Mouse (Mus musculus): ENCODE measurements around the gene Plpp4.

Gene Plpp4

DNA sequence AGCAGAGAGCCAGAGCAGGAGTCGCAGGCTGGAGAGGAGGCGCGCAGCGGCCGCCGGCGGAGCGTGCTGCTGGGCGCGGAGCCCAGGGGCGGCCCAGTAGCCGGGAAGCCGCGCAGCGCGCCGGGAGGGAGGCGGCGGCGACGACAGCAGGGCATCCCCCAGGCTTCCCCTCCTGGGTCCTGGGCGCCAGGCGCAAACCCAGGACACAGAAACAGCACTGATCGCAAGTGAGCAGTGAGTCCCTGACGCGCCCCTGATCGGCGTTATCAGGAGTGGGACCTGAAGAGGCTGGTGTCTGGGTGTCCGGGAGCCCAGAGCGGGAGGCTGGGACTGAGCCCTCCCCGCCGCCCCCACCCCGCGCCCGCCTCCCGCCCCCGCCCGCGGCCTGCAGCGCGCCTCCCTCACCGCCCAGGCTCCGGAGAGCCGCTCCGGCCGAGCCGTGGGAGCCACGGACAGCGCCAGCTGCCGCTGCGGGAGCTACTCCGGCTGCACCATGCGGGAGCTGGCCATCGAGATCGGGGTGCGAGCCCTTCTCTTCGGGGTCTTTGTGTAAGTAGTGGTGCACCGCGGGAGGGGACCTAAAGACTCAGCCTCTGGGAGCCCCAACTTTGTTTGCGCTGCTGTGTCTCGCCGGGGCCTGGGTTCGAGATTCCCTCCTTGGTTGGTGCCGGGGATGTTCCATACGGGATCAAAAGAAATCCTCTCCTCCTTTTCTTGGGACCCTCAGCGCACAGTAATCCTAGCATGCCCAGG lies at the start of gene Plpp4:
Plpp4 (plus strand) TSS at position 411 of the 753 bp plus-strand sequence.
- DNase-seq, result peak; percentile 66

DNA sequence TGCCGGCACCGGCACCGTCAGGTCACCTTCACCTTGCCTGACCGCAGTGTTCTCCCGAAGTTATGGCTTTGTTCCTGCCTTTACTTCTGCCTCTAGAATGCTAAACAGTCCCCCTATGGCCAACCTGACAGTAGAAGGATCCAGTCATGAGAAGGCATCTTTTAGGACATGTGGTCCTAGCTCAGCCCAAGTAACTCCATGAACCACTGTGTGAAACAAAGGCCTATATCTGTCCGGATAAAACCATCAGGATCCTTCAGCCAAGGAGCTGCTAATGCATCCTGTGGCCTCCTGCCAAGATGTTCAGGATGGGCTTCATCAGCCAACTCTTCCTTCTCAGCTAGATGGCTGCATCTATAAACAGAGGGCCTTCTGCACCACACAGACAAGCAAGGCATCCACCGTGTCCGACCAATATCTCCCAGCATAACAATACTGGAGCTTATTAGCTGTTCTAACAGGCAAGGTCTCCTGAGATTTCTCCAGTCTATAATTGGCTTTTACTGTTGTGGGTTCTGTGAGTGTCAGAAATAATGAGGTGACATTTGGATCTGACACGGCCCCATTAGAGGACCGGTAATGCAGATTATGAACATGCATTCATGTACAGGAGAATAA lies 40.8 kb upstream of the Plpp4 start:
- peak; percentile 6 for DNase-seq

DNA sequence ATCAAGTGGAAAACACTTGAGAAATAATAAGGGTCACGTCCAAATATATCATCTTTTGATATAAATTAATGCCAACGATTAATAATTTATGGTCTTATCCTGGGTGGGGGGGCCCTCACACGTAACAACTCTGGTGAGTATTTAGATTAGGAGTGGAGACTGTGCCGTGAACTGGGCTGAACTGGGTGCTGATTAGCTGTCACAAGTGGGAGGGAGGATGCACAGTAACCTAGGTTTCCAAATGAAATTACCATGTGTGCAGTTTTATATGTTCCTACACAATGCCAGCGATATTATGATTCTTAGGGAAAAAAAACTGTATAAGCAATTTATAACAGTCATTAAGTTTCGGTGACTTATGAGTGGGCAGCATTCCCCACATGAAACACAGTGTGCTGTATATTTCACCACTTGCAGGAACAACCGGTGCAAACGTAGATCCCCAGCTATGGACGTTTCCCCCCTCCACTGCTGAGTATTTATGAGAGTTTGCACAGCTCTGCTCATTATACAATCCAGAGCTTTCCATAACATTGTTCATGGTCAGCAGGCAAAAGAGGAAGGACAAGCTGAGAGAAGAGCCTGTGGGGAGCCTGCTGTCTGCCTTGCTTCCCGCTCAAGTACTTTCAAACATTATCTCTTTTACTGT lies 40.2 kb upstream of the Plpp4 start:
- no peak for DNase-seq

DNA sequence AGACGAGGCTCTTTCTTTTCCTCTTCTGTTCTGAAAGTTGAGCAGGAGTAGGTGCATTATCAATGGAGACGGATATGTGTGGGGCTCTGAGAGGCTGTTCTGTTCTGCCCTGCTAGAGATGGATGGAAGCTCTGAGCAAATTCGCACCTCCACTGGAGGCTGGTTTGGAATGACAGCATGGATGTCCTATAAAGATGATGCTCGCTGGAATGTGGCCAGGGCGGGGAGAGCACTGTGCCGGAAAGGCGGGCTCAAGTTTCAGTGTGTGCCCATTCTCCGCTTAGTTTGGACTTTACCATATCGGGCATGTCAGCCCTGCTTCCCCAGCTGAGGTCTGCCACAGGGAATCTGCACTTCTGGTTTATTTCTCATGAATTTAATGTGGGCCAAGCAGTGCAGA lies 35.9 kb upstream of the Plpp4 start:
- no peak for DNase-seq

- no peak for DNase-seq
These were observed 35.2 kb upstream of the Plpp4 start for GRCm38 (mm10) chr7:129221649-129222048.

DNA sequence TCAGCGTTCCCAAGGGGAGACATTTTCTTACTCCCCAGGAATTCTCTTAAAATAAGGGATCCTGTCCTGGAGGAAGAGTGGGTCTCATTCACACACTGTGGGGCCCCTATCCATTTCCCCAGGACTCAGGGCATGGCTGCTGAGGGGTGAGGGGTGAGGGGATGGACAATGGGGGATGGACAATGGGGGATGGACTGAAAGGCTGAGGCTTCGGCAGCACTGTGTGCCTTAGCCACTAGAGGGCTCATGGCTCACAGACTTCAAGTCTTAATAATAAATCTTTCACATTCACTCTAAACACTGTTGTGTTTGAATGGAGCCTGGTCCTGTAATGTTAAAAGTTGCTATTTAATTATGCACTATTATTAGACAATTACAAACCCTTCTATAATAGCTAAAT lies 21.4 kb upstream of the Plpp4 start:
- peak; percentile 69 for DNase-seq

GRCm38 (mm10) chr7:129235995-129236394 lies 20.8 kb upstream of the Plpp4 start:
- no peak for DNase-seq

DNA sequence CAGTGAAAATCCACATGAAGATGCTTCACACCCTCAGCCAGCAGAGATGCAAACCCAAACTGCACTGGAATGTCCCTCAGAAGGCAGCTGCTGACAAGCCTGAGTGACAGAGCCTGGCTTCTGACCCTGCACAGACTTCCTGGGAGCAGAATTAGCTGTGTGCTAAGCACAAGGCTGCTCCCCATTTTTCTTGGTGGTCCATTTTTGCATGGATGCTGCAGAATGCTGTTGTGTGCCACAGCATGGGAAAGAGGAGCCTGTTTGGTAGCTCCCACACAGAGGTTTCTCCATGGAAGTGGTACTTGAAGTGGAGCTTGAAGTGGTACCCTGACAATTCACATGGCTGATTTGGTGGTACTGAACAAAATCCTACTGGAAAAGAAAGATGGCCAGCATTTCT lies 5.8 kb upstream of the Plpp4 start:
- DNase-seq, result no peak

DNA sequence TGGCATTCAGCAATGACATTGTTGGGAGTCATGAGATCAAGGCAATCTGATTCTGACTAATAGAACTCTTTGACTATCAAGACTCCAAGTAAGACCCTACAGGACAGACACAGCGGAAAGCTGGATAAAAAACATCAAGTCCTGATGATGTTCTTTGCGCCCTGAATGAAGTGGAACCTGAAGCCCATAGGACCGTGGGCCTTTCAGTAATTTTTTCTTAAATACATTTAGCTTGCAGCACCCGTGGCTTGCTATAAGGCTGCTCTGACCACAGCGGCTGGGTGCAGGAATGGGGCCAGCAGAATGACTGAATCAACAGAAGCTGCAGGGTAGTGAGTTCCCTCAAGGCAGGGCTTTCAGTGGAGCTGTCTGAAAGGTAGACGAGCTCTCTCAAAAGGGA lies 3.4 kb upstream of the Plpp4 start:
- DNase-seq, result no peak

DNA sequence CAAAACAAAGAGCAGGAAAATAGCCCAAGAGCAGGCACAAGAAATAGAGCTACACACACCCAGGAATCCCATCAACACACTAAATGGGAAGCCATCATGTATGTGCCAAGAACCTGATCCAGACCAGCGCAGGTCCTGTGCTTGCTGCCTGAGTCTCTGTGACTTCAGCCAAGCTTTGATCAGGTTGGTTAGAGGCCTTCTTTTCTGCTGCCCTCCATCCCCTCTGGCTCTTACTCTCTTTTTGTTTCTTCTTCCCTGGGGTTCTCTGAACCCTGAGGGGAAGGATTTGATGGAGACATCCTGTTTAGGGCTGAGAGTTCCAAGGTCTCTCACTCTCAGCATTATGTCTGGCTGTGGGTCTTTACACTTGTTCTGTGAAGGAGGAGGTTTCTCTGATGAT lies 2.7 kb upstream of the Plpp4 start:
- no peak for DNase-seq

GRCm38 (mm10) chr7:129255406-129255805 lies 1.4 kb upstream of the Plpp4 start:
- no peak for DNase-seq

DNA sequence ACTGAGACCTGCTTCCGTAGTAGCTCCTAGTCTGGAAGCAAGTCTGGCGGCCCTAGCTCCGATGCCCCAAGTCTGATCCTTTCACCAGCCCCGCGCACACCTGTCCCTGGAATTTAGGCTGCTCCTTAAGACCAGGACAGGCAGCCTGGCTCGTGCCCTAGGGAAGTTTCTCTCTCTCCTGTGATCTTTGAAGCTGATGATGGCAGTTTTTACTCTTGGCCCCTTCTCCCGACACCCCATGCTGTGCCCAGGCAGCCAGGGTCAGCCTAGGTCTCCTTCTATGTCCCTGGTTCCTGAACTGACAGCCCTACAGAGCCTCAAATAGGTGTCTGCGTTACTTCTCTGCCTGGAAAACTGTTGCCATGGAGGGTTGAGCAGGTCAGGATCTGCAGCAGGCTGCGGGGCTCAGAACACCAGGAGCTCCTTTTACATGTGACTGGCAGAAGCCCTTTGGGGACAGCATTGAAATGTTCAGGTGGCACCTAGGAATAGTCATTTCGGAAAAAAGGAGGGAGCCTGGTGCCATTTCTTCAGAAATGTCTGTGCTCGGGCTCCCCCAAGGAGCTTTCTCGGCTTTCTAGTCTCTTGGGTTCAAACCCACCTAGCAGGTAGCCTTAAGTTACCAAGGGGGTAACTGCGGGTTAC lies 665 bp downstream of the Plpp4 start:
- peak; percentile 12 for DNase-seq

DNA sequence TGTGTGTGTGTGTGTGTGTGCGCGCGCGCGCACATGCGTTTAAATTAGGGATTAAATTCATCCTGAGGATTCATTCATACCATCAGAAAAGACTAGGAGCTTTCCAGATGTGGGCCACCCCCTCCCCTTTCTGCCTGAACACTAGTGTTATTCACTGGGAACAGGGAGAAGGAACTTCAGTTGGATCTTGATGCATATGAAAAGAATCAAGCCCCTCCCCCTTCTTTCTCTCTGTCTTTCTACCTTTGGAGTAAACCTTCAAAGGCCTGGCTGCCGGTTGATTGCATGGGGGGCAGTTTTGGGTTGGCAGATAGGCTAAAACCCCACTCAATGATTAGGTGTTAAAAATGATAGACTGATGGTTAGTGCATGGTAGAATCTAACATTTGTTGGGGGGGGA lies 1.5 kb downstream of the Plpp4 start:
- peak; percentile 14 for DNase-seq

DNA sequence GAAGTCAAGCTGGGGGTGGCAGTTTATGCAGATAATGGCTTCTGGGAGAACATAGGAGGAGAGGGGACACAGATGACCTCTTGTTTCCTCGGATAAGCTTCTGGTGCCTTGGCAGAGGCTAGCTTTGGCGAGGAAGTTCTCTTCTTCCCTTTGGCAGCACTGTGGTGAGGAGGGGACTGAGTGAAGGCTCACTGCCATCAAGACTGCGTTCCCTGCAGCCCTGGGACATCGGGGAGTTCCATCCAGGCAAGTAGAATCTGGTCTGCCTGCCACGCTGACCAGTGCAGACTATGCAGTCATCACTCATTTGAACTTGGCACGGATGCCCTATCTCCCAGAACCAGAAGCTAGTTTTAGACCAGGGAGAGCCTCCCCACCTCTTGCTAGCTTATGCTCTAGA lies 2.4 kb downstream of the Plpp4 start:
- no peak for DNase-seq

DNA sequence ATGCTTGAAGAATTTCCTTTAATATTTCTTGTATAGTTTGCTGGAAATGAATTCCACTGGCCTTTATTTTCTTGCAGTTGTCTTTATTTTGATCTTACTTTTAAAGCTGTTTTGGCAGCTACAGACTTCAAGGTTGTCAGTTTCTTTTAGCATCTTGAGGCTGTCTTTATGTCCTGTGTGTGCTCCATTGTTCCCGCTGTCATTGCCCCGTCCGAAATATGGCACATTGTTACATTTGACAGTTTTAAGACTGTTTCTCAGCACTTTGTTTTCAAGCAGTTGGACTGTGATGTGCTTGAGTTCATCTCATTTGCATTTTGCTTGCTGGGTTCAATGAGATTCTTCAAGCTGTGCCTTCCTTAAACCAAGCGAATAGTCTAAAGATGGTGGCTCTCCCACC lies 17.0 kb downstream of the Plpp4 start:
- DNase-seq, result no peak

GRCm38 (mm10) chr7:129274726-129275125 lies 17.9 kb downstream of the Plpp4 start:
- DNase-seq, result no peak

- no peak for DNase-seq
These were observed 20.9 kb downstream of the Plpp4 start for GRCm38 (mm10) chr7:129277751-129278150.

- DNase-seq, result no peak
These were observed 22.0 kb downstream of the Plpp4 start for GRCm38 (mm10) chr7:129278801-129279200.

GRCm38 (mm10) chr7:129279261-129279660 lies 22.4 kb downstream of the Plpp4 start:
- no peak for DNase-seq

DNA sequence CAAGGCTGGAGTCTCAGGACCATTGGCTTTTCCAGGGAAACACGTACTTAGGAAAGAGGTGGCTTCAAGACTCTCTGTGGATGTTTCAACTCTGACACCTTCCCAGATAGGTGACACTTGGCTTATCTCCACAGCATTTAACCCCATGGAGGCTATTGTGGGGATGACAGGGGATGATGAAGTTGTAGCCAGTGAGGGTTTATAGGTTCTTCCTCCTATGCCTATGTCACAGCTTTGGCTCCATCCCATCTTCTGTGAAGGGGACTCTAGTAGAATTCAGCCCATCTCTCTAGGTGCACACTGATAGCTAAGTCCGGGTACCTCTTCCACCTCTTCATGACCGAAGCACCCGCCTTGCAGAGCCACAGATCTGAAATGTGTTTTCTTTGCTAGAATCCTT lies 25.1 kb downstream of the Plpp4 start:
- DNase-seq, result no peak

GRCm38 (mm10) chr7:129285186-129285868 lies 28.5 kb downstream of the Plpp4 start:
- no peak for DNase-seq

DNA sequence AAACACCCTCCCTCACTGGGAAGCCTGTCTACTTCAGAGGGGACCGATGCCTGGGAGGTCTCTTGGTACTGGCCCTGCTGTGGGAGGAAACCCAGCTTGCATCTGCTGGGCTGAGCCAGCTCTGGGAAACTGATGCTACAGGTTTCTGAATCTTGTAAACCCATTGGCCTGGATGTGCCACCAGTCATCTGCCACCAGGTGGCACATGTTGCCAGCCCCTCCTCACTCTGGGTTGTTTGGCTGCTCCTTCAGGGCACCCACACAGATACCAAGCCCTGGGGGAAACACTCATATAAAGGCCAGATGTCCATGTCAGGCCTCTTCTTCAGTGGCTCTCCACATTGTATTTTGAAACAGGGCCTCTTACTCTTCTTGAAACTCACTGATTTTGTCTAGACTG lies 36.4 kb downstream of the Plpp4 start:
- DNase-seq, result peak; percentile 21

DNA sequence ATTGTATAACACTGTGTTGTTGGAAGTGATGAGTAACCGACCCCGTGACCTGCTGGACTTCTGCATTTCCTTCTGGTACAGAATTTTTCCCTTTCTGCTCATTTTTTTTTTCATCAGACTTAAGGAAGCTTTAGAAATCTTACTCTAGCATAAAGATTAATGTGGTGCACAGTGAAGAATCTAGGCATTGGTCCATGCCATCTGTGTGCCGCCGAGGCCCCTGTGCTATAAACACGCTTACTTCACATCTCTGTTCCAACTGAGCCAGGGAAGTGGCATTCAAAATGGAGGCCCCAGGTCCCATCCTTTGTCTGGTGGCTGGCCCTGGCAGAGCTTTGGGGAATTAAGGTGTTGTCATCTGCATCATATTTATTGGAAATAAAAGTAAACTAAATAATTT lies 44.8 kb downstream of the Plpp4 start:
- no peak for DNase-seq

All from embryo, embryonic 11 days (tissue).